Mouse (Mus musculus) forebrain, embryonic 10.5 days (tissue): ENCODE results near the gene Ccdc86. TPM values are rescaled to one million over a fixed set of nuclear protein-coding genes. Genes with fewer than 3 reads are reported as not detected.

Source experiments
- DNase-seq: peaks from one replicate; pipeline ENCODE4 v3.0.0-alpha.2; 2017; ENCODE audit warnings: low spot score; ENCODE audit errors: extremely low spot score
- H3K27ac ChIP-seq: fragments of 300-500 bp; sonication (generic); 2 replicates; pipeline ENCODE4 v1.5.1; 2016; ENCODE audit warnings: mild to moderate bottlenecking
- H3K27me3 ChIP-seq: fragments of 300-500 bp; sonication (generic); 2 replicates; pipeline ENCODE4 v1.6.1; 2016; ENCODE audit warnings: mild to moderate bottlenecking; ENCODE audit not compliant: poor library complexity, severe bottlenecking
- H3K36me3 ChIP-seq: fragments of 300-500 bp; sonication (generic); replicated peaks from 2 replicates; pipeline ENCODE4 v1.6.1; 2016; ENCODE audit warnings: mild to moderate bottlenecking, moderate library complexity
- H3K4me1 ChIP-seq: fragments of 300-500 bp; sonication (generic); 2 replicates; pipeline ENCODE4 v1.6.1; 2016
- H3K4me3 ChIP-seq: fragments of 300-500 bp; sonication (generic); 2 replicates; pipeline ENCODE4 v1.5.1; 2016; ENCODE audit warnings: mild to moderate bottlenecking, moderate library complexity
- H3K9me3 ChIP-seq: fragments of 300-500 bp; sonication (generic); 2 replicates; pipeline ENCODE4 v1.6.1; 2016; ENCODE audit warnings: mild to moderate bottlenecking, moderate library complexity
- WGBS: fragments of 180-500 bp; shearing (Covaris S2); methylation state at CpG from one replicate; pipeline ENCODE4 v1.1.7; 2016; 5-methylcytosine and 5-hydroxymethylcytosine counted together
- polyA plus RNA-seq: library from polyadenylated mRNA; unstranded; fragments of >200 nt; fragmentation: Nextera tagmentation; extraction: Ambion mirVana; gene quantifications from 2 replicates; pipeline ENCODE4 v1.2.1, GENCODE M21; 2016

The Ccdc86 gene
- polyA plus RNA-seq, 1 experiment from 2014 or later, result 45.0 TPM

DNA sequence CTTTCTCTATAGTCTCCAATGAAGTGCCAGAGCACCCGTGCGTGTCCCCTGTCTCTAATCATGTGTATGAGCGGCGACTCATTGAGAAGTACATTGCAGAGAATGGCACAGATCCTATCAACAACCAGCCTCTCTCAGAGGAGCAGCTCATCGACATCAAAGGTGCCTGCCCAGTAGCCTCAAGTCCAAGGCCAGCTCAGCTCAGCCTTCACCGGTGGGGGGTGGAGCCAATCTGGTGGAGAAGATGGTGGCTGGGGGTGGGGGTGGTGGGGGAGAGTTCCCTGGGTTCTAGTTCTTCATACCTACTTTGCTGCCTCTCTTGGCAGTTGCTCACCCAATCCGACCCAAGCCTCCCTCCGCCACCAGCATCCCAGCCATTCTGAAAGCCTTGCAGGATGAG, 51.6 kb downstream of the Ccdc86 start:
- Histone ChIP-seq H3K27ac (no peak overlapping the region), H3K36me3 (peaks cover 56% of the 10 kb centered on the region), H3K9me3 (no peaks in the 10 kb centered on the region), H3K27me3 (no peaks in the 10 kb centered on the region), H3K4me1 (peaks cover 19% of the 10 kb centered on the region), H3K4me3 (peak overlapping the region; percentile 93; the same call in 1 of the 2 replicates)
- whole genome bisulfite sequencing, result 91% methylated on average over 8 of the region's 8 CpGs
- DNase-seq, result no peak

DNA sequence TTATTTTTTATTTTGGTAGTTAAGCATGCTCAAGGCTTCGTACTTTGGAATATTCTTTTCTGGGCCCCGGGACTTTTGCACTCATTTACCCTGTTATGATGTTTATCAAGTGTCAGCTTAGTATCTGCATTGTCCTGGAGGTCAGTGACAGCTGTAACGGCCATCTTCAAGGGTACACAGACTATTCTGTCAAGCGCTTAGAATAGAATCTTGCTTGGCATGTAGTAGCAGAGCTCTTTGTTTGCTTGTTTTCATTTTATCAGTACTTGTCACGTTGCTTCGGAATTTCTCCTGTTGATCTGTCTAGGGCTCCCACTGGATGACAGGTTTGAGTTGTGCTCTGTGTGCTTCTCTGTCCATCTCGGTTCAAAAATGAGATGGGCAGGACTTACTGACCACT, 52.2 kb downstream of the Ccdc86 start:
- H3K27ac ChIP-seq, result no peak overlapping the region
- H3K27me3 ChIP-seq, result no peaks in the 10 kb centered on the region
- 91% methylated on average over 7 of the region's 7 CpGs for WGBS
- peak overlapping the region; percentile 93 for H3K4me3 ChIP-seq
- H3K36me3 ChIP-seq, result peaks cover 50% of the 10 kb centered on the region
- no peak for DNase-seq
- no peaks in the 10 kb centered on the region for H3K9me3 ChIP-seq
- H3K4me1 ChIP-seq, result peaks cover 19% of the 10 kb centered on the region

DNA sequence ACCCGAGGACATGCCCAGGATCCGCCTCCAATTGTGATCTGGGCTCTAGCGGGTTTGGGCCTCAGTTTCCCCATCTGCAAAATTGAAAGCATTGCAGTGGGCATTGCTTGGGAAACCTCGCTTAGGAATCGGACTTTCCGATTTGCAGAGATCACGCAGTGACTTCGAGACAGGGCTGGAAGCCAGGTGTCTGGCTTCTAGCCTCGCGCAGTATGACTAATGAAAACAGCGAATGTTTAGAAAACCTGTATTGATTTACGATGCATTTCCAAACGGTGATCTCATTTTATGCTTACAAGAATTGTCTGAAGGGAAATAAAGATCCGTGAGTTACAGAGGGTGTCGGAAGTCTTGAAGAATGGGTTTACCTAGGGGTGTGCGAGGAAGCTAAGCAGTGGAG, 53.4 kb downstream of the Ccdc86 start:
- Histone ChIP-seq H3K9me3 (no peaks in the 10 kb centered on the region), H3K27ac (peak overlapping the region; percentile 95), H3K27me3 (no peaks in the 10 kb centered on the region), H3K4me1 (peaks cover 19% of the 10 kb centered on the region), H3K36me3 (peaks cover 38% of the 10 kb centered on the region), H3K4me3 (peak overlapping the region; percentile 93)
- DNase-seq, result no peak
- 3% methylated on average over 16 of the region's 16 CpGs for WGBS

DNA sequence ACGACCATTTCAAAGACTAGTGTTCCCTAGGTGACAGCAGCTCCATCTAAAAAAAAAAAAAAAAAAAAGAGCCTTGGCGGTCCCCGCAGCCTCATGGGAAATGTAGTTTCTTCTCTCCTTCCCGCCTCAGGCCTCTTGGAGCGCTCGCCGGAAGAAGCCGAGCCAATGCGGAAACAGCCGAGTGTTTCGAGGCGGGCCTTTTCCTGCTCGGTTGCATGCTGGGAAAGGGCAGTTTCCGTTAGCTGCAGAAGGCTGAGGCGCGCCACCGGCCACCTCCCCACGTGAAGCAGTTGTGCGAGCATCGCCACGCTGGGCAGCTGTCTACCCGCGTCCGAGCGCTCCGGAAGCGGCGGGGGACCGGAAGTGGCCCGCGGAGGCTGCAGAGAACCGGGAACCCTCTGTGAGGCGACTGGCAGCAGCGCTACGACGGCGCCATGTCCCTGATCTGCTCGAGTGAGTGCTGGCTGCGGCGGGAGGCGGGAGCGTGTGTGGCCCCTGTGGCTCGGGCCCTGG, 54.0 kb downstream of the Ccdc86 start, which contains the start of gene Prpf19:
Gene Prpf19, plus strand, starts transcription at position 216 of the 513 bp plus-strand sequence.
- under 1% methylated on average over 43 of the region's 43 CpGs for WGBS
- Histone ChIP-seq H3K27ac (peak within 1 kb of the TSS; percentile 95), H3K27me3 (no peaks in the 10 kb centered on the region), H3K36me3 (peaks cover 32% of the 10 kb centered on the region), H3K9me3 (no peaks in the 10 kb centered on the region), H3K4me1 (peaks cover 19% of the 10 kb centered on the region), H3K4me3 (peak within 1 kb of the TSS; percentile 93)
- DNase-seq, result peak; percentile 98

DNA sequence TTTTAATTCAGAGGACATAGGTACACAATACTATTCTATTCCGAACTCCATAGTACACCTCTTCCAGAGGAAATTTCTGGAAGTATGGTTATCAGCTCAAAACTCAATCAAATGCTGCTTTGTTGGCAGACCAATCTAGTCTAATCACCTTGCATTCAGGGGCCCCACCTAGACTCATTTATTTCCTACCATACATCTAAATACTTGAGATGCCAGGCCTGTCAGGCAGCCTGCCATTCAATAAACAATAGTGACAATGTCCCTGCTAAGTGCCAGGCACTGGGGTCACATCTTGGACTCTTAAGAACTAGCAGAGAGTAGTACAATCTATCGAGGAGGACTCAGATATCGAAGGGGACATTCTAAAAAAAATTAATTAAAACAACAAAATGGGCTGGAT, 56.9 kb downstream of the Ccdc86 start:
- peaks cover 3% of the 10 kb centered on the region for H3K36me3 ChIP-seq
- 93% methylated on average over 3 of the region's 3 CpGs for WGBS
- no peak overlapping the region for H3K4me3 ChIP-seq
- no peaks in the 10 kb centered on the region for H3K9me3 ChIP-seq
- peaks cover 15% of the 10 kb centered on the region for H3K4me1 ChIP-seq
- DNase-seq, result no peak
- H3K27ac ChIP-seq, result no peak overlapping the region
- H3K27me3 ChIP-seq, result no peaks in the 10 kb centered on the region

Other genes starting within 250 kb of the Ccdc86 start
- not detected in 2 replicates for gene Cd5, start 210.3 kb downstream of the Ccdc86 start, polyA plus RNA-seq
- not detected in 2 replicates for gene Cd6, start 119.2 kb downstream of the Ccdc86 start, polyA plus RNA-seq
- gene Slc15a3, start 109.5 kb downstream of the Ccdc86 start, polyA plus RNA-seq, result 0.32 and 0.37 TPM in 2 replicates
- 110 and 115 TPM in 2 replicates for gene Tmem132a, start 79.3 kb downstream of the Ccdc86 start, polyA plus RNA-seq
- gene Tmem109, start 67.3 kb downstream of the Ccdc86 start, polyA plus RNA-seq, result 51.4 and 53.8 TPM in 2 replicates
- gene Prpf19, start 54.0 kb downstream of the Ccdc86 start, polyA plus RNA-seq, result 43.8 and 47.1 TPM in 2 replicates
- gene Zp1, start 28.6 kb downstream of the Ccdc86 start, polyA plus RNA-seq, result not detected in 2 replicates
- 0.06 and 0.09 TPM in 2 replicates for gene Ptgdr2, start 12.1 kb downstream of the Ccdc86 start, polyA plus RNA-seq
- gene Ms4a10, start 25.4 kb upstream of the Ccdc86 start, polyA plus RNA-seq, result not detected in 2 replicates
- gene Ms4a15, start 44.0 kb upstream of the Ccdc86 start, polyA plus RNA-seq, result 0.11 TPM in 1 of 2 replicates, not detected in the other
- gene Ms4a18, start 68.8 kb upstream of the Ccdc86 start, polyA plus RNA-seq, result not detected in 2 replicates
- gene Ms4a8a, start 131.8 kb upstream of the Ccdc86 start, polyA plus RNA-seq, result not detected in 2 replicates
- not detected in 2 replicates for gene 1700017D01Rik, start 181.6 kb upstream of the Ccdc86 start, polyA plus RNA-seq
- gene 1700025F22Rik, start 216.1 kb upstream of the Ccdc86 start, polyA plus RNA-seq, result not detected in 2 replicates
- not detected in 2 replicates for gene Ms4a13, start 247.5 kb upstream of the Ccdc86 start, polyA plus RNA-seq